Mouse (Mus musculus) thymus, adult 2 months (tissue): ENCODE results near the gene Aldh1l1. TPM values are rescaled to one million over a fixed set of nuclear protein-coding genes. Genes with fewer than 3 reads are reported as not detected.

Source experiments
- DNase-seq: peaks from one replicate; pipeline ENCODE4 v3.0.0; 2021
- H3K27ac ChIP-seq: fragments of 200-500 bp; 2 replicates; pipeline ENCODE4 v1.5.1; 2012; ENCODE audit warnings: low read length, control low read depth; ENCODE audit not compliant: control insufficient read depth, insufficient read depth
- H3K27me3 ChIP-seq: fragments of 200-500 bp; 2 replicates; pipeline ENCODE4 v1.6.1; 2012; ENCODE audit warnings: mild to moderate bottlenecking, low read length, moderate library complexity, mixed read lengths; ENCODE audit not compliant: control insufficient read depth, insufficient read depth
- H3K36me3 ChIP-seq: fragments of 200-500 bp; 2 replicates; pipeline ENCODE4 v1.6.1; 2012; ENCODE audit warnings: mild to moderate bottlenecking, low read length, moderate library complexity; ENCODE audit not compliant: control insufficient read depth, insufficient read depth
- H3K4me1 ChIP-seq: fragments of 200-500 bp; replicated peaks from 2 replicates; pipeline ENCODE4 v1.6.1; 2012; ENCODE audit warnings: low read length; ENCODE audit not compliant: control insufficient read depth, insufficient read depth
- H3K4me3 ChIP-seq: fragments of 200-500 bp; 2 replicates; pipeline ENCODE4 v1.5.1; 2012; ENCODE audit warnings: mild to moderate bottlenecking, low read length, control low read depth, moderate library complexity; ENCODE audit not compliant: control insufficient read depth, insufficient read depth
- CTCF ChIP-seq: fragments of 200-500 bp; IDR thresholded peaks from 2 replicates; pipeline ENCODE4 v1.5.1; 2012; ENCODE audit warnings: mild to moderate bottlenecking, control low read depth, low read length, moderate library complexity, borderline replicate concordance; ENCODE audit not compliant: control insufficient read depth, poor library complexity, insufficient read depth; ENCODE audit errors: extremely low read depth
- POLR2A ChIP-seq: fragments of 200-500 bp; IDR thresholded peaks from 2 replicates; pipeline ENCODE4 v1.6.1; 2012; ENCODE audit warnings: mild to moderate bottlenecking, low read length, control low read depth, moderate library complexity; ENCODE audit not compliant: control insufficient read depth, poor library complexity, insufficient read depth; ENCODE audit errors: extremely low read depth
- WGBS: fragments of 180-500 bp; shearing (Covaris S2); methylation state at CpG from one replicate; pipeline ENCODE4 v1.1.7; 2018; 5-methylcytosine and 5-hydroxymethylcytosine counted together
- polyA plus RNA-seq: library from polyadenylated mRNA; depleted of rRNA; stranded (reverse); fragments of >200 nt; gene quantifications from 2 replicates; pipeline ENCODE4 v1.2.3, GENCODE M21; 2012

Aldh1l1 gene
- polyA plus RNA-seq, 1 experiment, result 14.8 TPM

DNA sequence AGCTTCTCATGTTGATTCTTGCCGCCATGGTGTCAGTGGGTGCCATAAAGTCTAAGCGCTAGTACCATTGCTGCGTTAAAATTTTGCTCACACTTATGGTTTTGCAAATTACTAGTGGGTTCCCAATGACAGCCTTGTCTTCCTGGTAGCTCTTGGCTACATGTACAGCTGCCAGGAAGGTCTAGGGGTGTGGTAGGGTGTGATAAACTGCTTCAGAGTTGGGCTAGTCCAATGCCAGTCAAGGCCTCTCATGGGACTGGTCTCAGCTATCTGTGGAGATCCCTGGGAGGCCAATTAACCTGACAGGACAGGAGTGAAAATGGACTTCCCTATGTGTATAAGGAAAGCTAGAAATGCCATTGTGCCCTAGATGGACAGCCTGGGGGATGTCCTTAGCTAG is 116.1 kb downstream of the Aldh1l1 start:
- H3K4me1 ChIP-seq, result peaks cover 14% of the 10 kb centered on the region
- H3K4me3 ChIP-seq, result no peak overlapping the region
- DNase-seq, result no peak
- H3K27me3 ChIP-seq, result no peaks in the 10 kb centered on the region
- no peaks in the 10 kb centered on the region for H3K36me3 ChIP-seq
- H3K27ac ChIP-seq, result no peak overlapping the region
- WGBS, result 98% methylated on average over 3 of the region's 3 CpGs
- TF ChIP-seq CTCF, result no peak
- no peak for TF ChIP-seq POLR2A

DNA sequence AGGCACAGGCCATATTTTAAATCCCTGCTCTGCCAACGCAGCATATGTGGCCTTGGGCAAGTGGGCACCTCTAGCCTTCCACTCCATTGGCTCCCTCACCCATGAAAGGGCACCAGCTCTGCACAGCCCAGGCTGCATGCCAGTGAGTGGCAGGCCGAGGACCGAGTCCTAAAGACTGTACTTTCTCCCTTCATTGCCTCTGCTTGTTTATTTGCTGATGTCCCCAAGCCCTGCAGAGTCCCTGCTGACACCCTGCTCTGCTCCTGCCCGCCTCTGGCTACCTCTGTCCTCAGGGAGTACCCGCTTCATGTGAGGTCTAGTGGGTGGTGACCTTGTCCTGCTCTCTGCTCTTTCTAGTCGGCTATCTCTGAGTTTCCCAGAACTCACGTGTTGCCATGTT is 116.9 kb downstream of the Aldh1l1 start:
- no peaks in the 10 kb centered on the region for H3K27me3 ChIP-seq
- H3K36me3 ChIP-seq, result no peaks in the 10 kb centered on the region
- TF ChIP-seq CTCF, result no peak
- H3K4me1 ChIP-seq, result peaks cover 14% of the 10 kb centered on the region
- 92% methylated on average over 7 of the region's 7 CpGs for WGBS
- no peak for DNase-seq
- no peak overlapping the region for H3K27ac ChIP-seq
- no peak overlapping the region for H3K4me3 ChIP-seq

DNA sequence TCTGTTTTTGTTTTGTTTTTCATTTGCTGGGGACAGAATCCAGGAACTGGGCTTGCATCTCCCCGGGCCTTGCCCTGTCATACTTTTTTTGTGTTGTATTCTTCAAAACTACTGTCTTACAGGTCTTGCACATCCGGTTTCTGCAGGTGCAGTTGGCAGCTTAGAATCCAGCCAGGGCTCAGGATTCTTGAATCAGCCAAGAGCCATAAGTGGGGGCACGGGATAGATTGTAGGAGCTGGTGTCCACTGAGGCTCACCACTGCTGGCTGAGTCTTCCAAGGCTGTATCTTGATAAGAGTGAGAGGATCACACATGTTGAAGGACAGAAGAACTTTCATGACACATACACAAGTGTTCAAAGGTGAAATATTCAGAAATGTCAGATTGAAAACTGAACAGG is 117.9 kb downstream of the Aldh1l1 start:
- 66% methylated on average over 3 of the region's 3 CpGs for WGBS
- TF ChIP-seq POLR2A (no peak), CTCF (no peak)
- no peak overlapping the region for H3K4me3 ChIP-seq
- DNase-seq, result no peak
- H3K27ac ChIP-seq, result peak overlapping the region; percentile 77
- H3K4me1 ChIP-seq, result peaks cover 17% of the 10 kb centered on the region
- H3K36me3 ChIP-seq, result no peaks in the 10 kb centered on the region
- H3K27me3 ChIP-seq, result no peaks in the 10 kb centered on the region

DNA sequence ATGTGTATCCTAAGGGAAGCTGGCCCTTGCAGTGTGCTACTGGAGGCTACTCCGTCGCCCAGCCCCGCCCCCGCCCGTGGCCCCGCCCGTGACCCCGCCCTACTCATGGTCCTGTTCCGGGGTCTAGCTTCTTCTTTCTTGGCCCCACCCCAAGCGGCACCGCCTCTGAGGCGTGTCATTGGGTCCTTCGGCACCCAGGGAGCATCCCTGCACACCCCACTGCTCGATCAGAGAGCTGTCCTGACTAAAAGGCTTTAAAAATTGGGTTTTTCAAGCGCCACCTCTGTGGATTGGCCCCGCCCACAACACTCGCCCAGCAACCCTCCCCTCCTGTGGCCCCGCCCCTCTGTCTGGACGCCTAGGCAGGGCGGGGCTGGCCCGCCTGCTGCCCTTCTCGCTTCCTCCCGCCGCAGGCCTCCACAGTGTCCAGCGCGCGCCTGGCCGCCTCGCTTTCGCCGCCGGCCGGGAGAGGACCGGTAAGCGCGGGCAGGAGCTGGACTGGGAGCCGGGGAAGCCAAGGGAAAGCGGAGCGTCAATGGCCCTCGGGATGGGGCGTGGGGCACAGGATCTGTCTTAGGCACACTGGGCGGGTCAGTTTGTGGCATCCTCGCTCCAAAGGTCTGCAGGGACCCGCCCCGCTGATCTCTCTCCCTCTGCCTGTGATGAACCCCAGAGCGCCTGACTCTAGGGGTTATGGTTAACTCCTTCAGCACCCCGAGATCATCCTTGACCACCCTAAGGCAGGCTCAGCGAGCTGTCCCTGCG is 118.5 kb downstream of the Aldh1l1 start, which contains the start of gene Slc41a3:
Gene Slc41a3 (plus strand): TSS at position 193 of the 765 bp plus-strand sequence.
- WGBS, result 3% methylated on average over 49 of the region's 49 CpGs
- peak within 1 kb of the TSS; percentile 80 for H3K4me3 ChIP-seq
- peaks cover 17% of the 10 kb centered on the region for H3K4me1 ChIP-seq
- no peak for TF ChIP-seq CTCF
- TF ChIP-seq POLR2A, result no peak
- peak within 1 kb of the TSS; percentile 77 for H3K27ac ChIP-seq
- peak; percentile 80 for DNase-seq
- H3K27me3 ChIP-seq, result no peaks in the 10 kb centered on the region
- H3K36me3 ChIP-seq, result no peaks in the 10 kb centered on the region

DNA sequence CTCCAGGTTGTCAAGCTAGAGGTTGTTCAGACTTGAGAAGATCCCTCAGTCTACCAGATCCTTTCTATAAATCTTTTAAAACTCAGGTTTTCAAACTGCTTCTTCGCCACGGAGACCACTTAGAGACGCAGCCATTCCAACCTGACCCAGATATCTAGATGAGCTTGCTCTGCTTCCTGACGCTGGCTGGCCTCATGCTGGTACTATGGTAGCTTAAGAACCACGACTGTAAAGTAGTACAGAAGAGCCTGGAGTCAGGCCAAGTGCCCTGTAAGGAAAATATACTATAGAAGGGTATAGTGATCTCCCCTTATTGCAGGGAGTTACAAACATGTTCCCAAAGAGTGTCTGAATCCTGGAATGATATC is 119.1 kb downstream of the Aldh1l1 start:
- TF ChIP-seq POLR2A (no peak), CTCF (no peak)
- no peak overlapping the region for H3K27ac ChIP-seq
- 39% methylated on average over 5 of the region's 5 CpGs for WGBS
- no peaks in the 10 kb centered on the region for H3K27me3 ChIP-seq
- peaks cover 17% of the 10 kb centered on the region for H3K4me1 ChIP-seq
- no peaks in the 10 kb centered on the region for H3K36me3 ChIP-seq
- peak overlapping the region; percentile 80 for H3K4me3 ChIP-seq
- DNase-seq, result no peak

DNA sequence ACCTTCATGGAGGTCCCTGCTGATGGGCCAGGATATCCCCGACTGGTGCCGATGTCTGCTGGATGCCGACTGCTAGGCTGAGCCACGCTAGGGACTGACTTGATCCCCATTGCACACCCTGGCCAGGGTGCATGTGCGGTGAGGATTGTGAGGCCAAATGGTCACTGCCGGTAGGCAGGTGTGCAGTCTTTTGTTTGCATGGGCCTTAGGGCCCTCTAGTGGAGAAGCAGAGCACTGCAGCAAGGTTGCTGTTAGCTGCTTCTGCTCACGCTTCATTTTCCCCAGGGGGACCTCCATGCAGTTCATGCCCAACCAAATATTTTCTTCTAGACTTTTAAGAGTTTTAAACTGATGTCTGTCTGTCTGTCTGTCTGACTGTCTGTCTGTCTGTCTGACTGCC is 120.3 kb downstream of the Aldh1l1 start:
- Histone ChIP-seq H3K27me3 (no peaks in the 10 kb centered on the region), H3K27ac (no peak overlapping the region), H3K4me1 (peaks cover 17% of the 10 kb centered on the region), H3K36me3 (no peaks in the 10 kb centered on the region), H3K4me3 (no peak overlapping the region)
- no peak for TF ChIP-seq POLR2A
- TF ChIP-seq CTCF, result peak; percentile 89
- DNase-seq, result peak; percentile 76
- WGBS, result 33% methylated on average over 7 of the region's 7 CpGs
